Mouse (Mus musculus) testis, postnatal 10 days (tissue): ENCODE data around the gene Kcnmb1.

Experiments used
- DNase-seq: peaks from one replicate; pipeline ENCODE4 v3.0.0; 2021; ENCODE audit warnings: low spot score

Gene Kcnmb1

GRCm38 (mm10) chr11:33962688-33963407 lies at the start of gene Kcnmb1:
Kcnmb1 (plus strand) TSS chr11:33963013.
- no peak for DNase-seq

- no peak for DNase-seq
Observed at GRCm38 (mm10) chr11:33913061-33913460, 49.8 kb upstream of the Kcnmb1 start.

- no peak for DNase-seq
Observed at GRCm38 (mm10) chr11:33914216-33914615, 48.6 kb upstream of the Kcnmb1 start.

- peak; percentile 91 for DNase-seq
Observed at GRCm38 (mm10) chr11:33917574-33917973, 45.2 kb upstream of the Kcnmb1 start.

- DNase-seq: peak; percentile 19
Observed at GRCm38 (mm10) chr11:33918424-33918823, 44.4 kb upstream of the Kcnmb1 start.

- DNase-seq: no peak
Observed at GRCm38 (mm10) chr11:33919826-33920225, 43.0 kb upstream of the Kcnmb1 start.

- peak; percentile 37 for DNase-seq
Observed at GRCm38 (mm10) chr11:33921451-33921850, 41.4 kb upstream of the Kcnmb1 start.

- no peak for DNase-seq
Observed at GRCm38 (mm10) chr11:33923031-33923430, 39.8 kb upstream of the Kcnmb1 start.

GRCm38 (mm10) chr11:33925778-33926177 lies 37.0 kb upstream of the Kcnmb1 start:
- no peak for DNase-seq

- no peak for DNase-seq
Observed at GRCm38 (mm10) chr11:33926551-33926950, 36.3 kb upstream of the Kcnmb1 start.

GRCm38 (mm10) chr11:33927321-33927720 lies 35.5 kb upstream of the Kcnmb1 start:
- no peak for DNase-seq

GRCm38 (mm10) chr11:33927836-33928235 lies 35.0 kb upstream of the Kcnmb1 start:
- DNase-seq: no peak

- peak; percentile 75 for DNase-seq
Observed at GRCm38 (mm10) chr11:33928658-33929057, 34.2 kb upstream of the Kcnmb1 start.

GRCm38 (mm10) chr11:33929412-33929811 lies 33.4 kb upstream of the Kcnmb1 start:
- no peak for DNase-seq

- no peak for DNase-seq
Observed at GRCm38 (mm10) chr11:33931836-33932385, 30.9 kb upstream of the Kcnmb1 start.

- no peak for DNase-seq
Observed at GRCm38 (mm10) chr11:33932386-33933111, 30.3 kb upstream of the Kcnmb1 start.

- DNase-seq: peak; percentile 61
Observed at GRCm38 (mm10) chr11:33934286-33934685, 28.5 kb upstream of the Kcnmb1 start.

GRCm38 (mm10) chr11:33937641-33938040 lies 25.2 kb upstream of the Kcnmb1 start:
- no peak for DNase-seq

- no peak for DNase-seq
Observed at GRCm38 (mm10) chr11:33938561-33939274, 24.1 kb upstream of the Kcnmb1 start.

GRCm38 (mm10) chr11:33939456-33940113 lies 23.2 kb upstream of the Kcnmb1 start:
- no peak for DNase-seq

GRCm38 (mm10) chr11:33943565-33943964 lies 19.2 kb upstream of the Kcnmb1 start:
- no peak for DNase-seq
